29 mouse cellular contexts compared by ENCODE assay signal in the genomic region with DNA sequence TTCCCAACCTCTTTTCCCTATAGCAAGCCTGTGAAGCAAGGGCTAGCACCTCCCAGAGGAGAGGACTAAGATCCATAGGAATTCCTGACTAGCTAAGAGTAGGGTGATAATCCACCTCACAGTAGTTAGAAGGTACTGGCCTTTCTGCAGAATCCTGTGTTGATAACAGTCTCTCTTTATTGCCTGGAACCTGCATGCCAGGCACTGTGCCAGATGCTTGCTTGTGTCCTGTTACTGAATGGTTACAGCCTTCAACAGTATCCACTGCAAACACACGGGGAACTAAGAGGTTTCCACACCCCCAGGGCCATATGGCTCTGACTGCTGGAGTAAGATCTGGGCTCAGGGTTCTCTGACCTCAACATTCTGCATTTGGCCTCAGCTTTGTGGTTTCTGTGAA. TPM values are rescaled to one million over a fixed set of nuclear protein-coding genes. Genes with fewer than 3 reads are reported as not detected.
A peak's percentile ranks its signal among the peaks of the same experiment; 100 is the strongest.
DNase-seq lines count a peak whose midpoint lies in the region; ATAC-seq lines count a peak whose summit lies in the region.
"Had no signal": no experiment of that assay in that cellular context is flagged by ENCODE, and none has a peak within 500 bp of the region (broad histone marks: within the 10 kb centered on the region; RNA-seq: fewer than 3 reads in every experiment).

No protein-coding gene starts in this region.

- H3K4me3 ChIP-seq in hindbrain, embryonic 12.5 days, result no peak overlapping the region
- H3K4me3 ChIP-seq: embryonic facial prominence, embryonic 13.5 days; forebrain, embryonic 15.5 days; heart, embryonic 10.5 days; layer of hippocampus, adult 2 months; midbrain, embryonic 13.5 days; neural tube, embryonic 13.5 days; stomach, embryonic 15.5 days had no signal

- intact Hi-C loops in heart, postnatal 10 days (cut with DNase I), result no loop called here

- WGBS in large intestine, adult 2 months, result 2% methylated on average over 1 of the region's 1 CpGs
- WGBS in hindbrain, embryonic 12.5 days, result 49% methylated on average over 1 of the region's 1 CpGs

- peak; percentile 81 for DNase-seq in heart, adult 11 months
- DNase-seq in heart, postnatal 10 days, result no peak
- peak; percentile 47 for DNase-seq in kidney, adult 9 months
- peak; percentile 84 for DNase-seq in large intestine, adult 2 months (ENCODE audit: low read depth, low spot score)
- no peak for DNase-seq in retina, postnatal 1 day
- no peak for DNase-seq in MN1 (ENCODE audit: low spot score)
- DNase-seq: adrenal gland, postnatal 25 days; cerebellum, adult 11 months; gastrocnemius, postnatal 25 days; heart, postnatal 14 days; left cerebral cortex, postnatal 4 days; liver; lung, postnatal 10 days; right cerebral cortex, postnatal 14 days; thymus, adult 18-20 months had no signal

- H3K4me1 ChIP-seq in hindbrain, embryonic 12.5 days, result no peaks in the 10 kb centered on the region
- H3K4me1 ChIP-seq: embryonic facial prominence, embryonic 13.5 days; forebrain, embryonic 15.5 days; heart, embryonic 10.5 days; midbrain, embryonic 13.5 days; neural tube, embryonic 13.5 days; stomach, embryonic 15.5 days had no signal

- 0 out of 2 replicates have a peak, but pooled peaks have one; percentile 46 for ATAC-seq in common myeloid progenitor, adult 5-6 weeks (replicated peaks; ENCODE audit: low read depth, poor library complexity, severe bottlenecking)
- no peak for ATAC-seq in hindbrain, embryonic 12.5 days (ENCODE audit: low FRiP score)
- ATAC-seq: CD4-positive, CD25-positive, alpha-beta regulatory T cell, adult 4 months; forebrain, embryonic 15.5 days; hindbrain, embryonic 16.5 days; midbrain, embryonic 13.5 days had no signal

- H3K9me3 ChIP-seq in hindbrain, embryonic 12.5 days (replicated peaks), result no peaks in the 10 kb centered on the region
- H3K9me3 ChIP-seq: embryonic facial prominence, embryonic 13.5 days; forebrain, embryonic 15.5 days; heart, embryonic 10.5 days; midbrain, embryonic 13.5 days; neural tube, embryonic 13.5 days; stomach, embryonic 15.5 days had no signal

- no peak overlapping the region for H3K4me2 ChIP-seq in hindbrain, embryonic 12.5 days (replicated peaks)
- H3K4me2 ChIP-seq: embryonic facial prominence, embryonic 13.5 days; forebrain, embryonic 15.5 days; midbrain, embryonic 13.5 days; neural tube, embryonic 13.5 days; stomach, embryonic 15.5 days had no signal

- H3K27me3 ChIP-seq in hindbrain, embryonic 12.5 days, result no peaks in the 10 kb centered on the region
- H3K27me3 ChIP-seq: embryonic facial prominence, embryonic 13.5 days; forebrain, embryonic 15.5 days; midbrain, embryonic 13.5 days; neural tube, embryonic 13.5 days; stomach, embryonic 15.5 days had no signal

- no peak overlapping the region for H3K27ac ChIP-seq in hindbrain, embryonic 12.5 days
- H3K27ac ChIP-seq: embryonic facial prominence, embryonic 13.5 days; forebrain, embryonic 15.5 days; heart, embryonic 10.5 days; layer of hippocampus, adult 2 months; midbrain, embryonic 13.5 days; neural tube, embryonic 13.5 days; stomach, embryonic 15.5 days had no signal

- no peak overlapping the region for H3K9ac ChIP-seq in hindbrain, embryonic 12.5 days
- H3K9ac ChIP-seq: embryonic facial prominence, embryonic 13.5 days; forebrain, embryonic 15.5 days; midbrain, embryonic 13.5 days; neural tube, embryonic 13.5 days; stomach, embryonic 15.5 days had no signal

- H3K36me3 ChIP-seq in hindbrain, embryonic 12.5 days, result no peaks in the 10 kb centered on the region
- H3K36me3 ChIP-seq: embryonic facial prominence, embryonic 13.5 days; forebrain, embryonic 15.5 days; heart, embryonic 10.5 days; midbrain, embryonic 13.5 days; neural tube, embryonic 13.5 days; stomach, embryonic 15.5 days had no signal

RNA-seq across cellular contexts. Expression of a gene that starts 5.0 kb away (rescaled TPM):
- total RNA-seq in heart, postnatal 10 days (2021), result not detected
- total RNA-seq in common myeloid progenitor, adult 5-6 weeks (2017), result not detected in 2 replicates
- 16.0 and 34.4 TPM in 2 replicates for polyA plus RNA-seq in large intestine, adult 2 months (2012; rRNA removed)
- polyA plus RNA-seq in hindbrain, embryonic 12.5 days (2016; fragmentation: Nextera tagmentation; extraction: Ambion mirVana), result not detected in 2 replicates
- total RNA-seq: adrenal gland, postnatal 25 days; ES-E14; gastrocnemius, postnatal 25 days; layer of hippocampus, adult 2 months; left cerebral cortex, postnatal 4 days; megakaryocyte, adult 5-6 weeks had no signal
- polyA plus RNA-seq: CD4-positive, CD25-positive, alpha-beta regulatory T cell, adult 4 months; forebrain, embryonic 15.5 days; hindbrain, embryonic 16.5 days; midbrain, embryonic 13.5 days had no signal

RNA-seq across cellular contexts. Expression of a gene that starts 21.4 kb away (rescaled TPM):
- total RNA-seq in heart, postnatal 10 days (2021), result not detected
- not detected in 2 replicates for total RNA-seq in common myeloid progenitor, adult 5-6 weeks (2017)
- polyA plus RNA-seq in large intestine, adult 2 months (2012; rRNA removed), result not detected in 2 replicates
- polyA plus RNA-seq in hindbrain, embryonic 12.5 days (2016; fragmentation: Nextera tagmentation; extraction: Ambion mirVana), result not detected in 2 replicates
- total RNA-seq: adrenal gland, postnatal 25 days; ES-E14; gastrocnemius, postnatal 25 days; heart, postnatal 14 days; layer of hippocampus, adult 2 months; megakaryocyte, adult 5-6 weeks had no signal
- polyA plus RNA-seq: CD4-positive, CD25-positive, alpha-beta regulatory T cell, adult 4 months; embryonic facial prominence, embryonic 13.5 days; forebrain, embryonic 15.5 days; heart, embryonic 10.5 days; hindbrain, embryonic 16.5 days; liver, embryonic 16.5 days; midbrain, embryonic 13.5 days; neural tube, embryonic 13.5 days had no signal

Comparison
In these comparisons a context has a peak if more than half of its experiments do, and no peak if none do; other contexts are left out.
1. DNase-seq: peak in heart, adult 11 months (single experiment), kidney, adult 9 months (single experiment) and large intestine, adult 2 months (single experiment); none in heart, postnatal 10 days (0 of 2), retina, postnatal 1 day (single experiment) and MN1 (single experiment).